Mouse (Mus musculus): ENCODE measurements at regions not wholly inside any gene's neighbourhood (a gene's known extent, or its start where the extent isn't known, plus 50 kb on each side); places are given as distances from the start of the nearest gene placed in this dataset.

- no peak for ATAC-seq (replicated peaks in 1 of 2; ENCODE audit: insufficient read depth in 1 of 2, low FRiP score in 2 of 2, low TSS enrichment in 1 of 2, low read depth in 1 of 2, poor library complexity in 2 of 2, severe bottlenecking in 2 of 2)
These were observed 737.6 kb upstream of the Sox9 start for GRCm38 (mm10) chr11:112044455-112044854.

GRCm38 (mm10) chr11:112045353-112045752 lies 736.7 kb upstream of the Sox9 start:
- no peak for ATAC-seq (replicated peaks in 1 of 2; ENCODE audit: insufficient read depth in 1 of 2, low FRiP score in 2 of 2, low TSS enrichment in 1 of 2, low read depth in 1 of 2, poor library complexity in 2 of 2, severe bottlenecking in 2 of 2)

GRCm38 (mm10) chr11:112050362-112050761 lies 731.7 kb upstream of the Sox9 start:
- no peak for ATAC-seq (replicated peaks in 1 of 2; ENCODE audit: insufficient read depth in 1 of 2, low FRiP score in 2 of 2, low TSS enrichment in 1 of 2, low read depth in 1 of 2, poor library complexity in 2 of 2, severe bottlenecking in 2 of 2)

- no peak for ATAC-seq (replicated peaks in 1 of 2; ENCODE audit: insufficient read depth in 1 of 2, low FRiP score in 2 of 2, low TSS enrichment in 1 of 2, low read depth in 1 of 2, poor library complexity in 2 of 2, severe bottlenecking in 2 of 2)
These were observed 726.4 kb upstream of the Sox9 start for GRCm38 (mm10) chr11:112055591-112055990.

DNA sequence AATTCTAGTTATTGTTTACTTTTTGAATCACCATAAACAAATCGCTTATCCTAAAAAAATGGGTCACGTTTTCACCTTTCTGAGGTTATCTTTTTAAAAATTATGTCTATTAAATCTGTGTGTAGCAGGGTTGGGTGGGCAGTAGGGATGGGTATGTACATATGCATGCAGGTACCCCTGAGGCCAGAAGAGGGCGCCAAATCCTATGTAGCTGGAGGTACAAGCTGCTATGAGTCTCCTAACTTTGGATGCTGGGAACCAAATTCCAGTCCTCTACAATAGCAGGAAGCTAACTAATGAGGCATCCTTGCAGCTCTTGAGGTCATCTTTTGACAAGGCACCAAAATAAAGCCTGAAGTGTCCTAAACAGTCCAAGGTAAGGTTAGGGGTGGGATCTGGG lies 714.8 kb upstream of the Sox9 start:
- no peak for ATAC-seq (replicated peaks in 1 of 2; ENCODE audit: insufficient read depth in 1 of 2, low FRiP score in 2 of 2, low TSS enrichment in 1 of 2, low read depth in 1 of 2, poor library complexity in 2 of 2, severe bottlenecking in 2 of 2)

GRCm38 (mm10) chr11:112068821-112069220 lies 713.2 kb upstream of the Sox9 start:
- no peak for ATAC-seq (replicated peaks in 1 of 2; ENCODE audit: insufficient read depth in 1 of 2, low FRiP score in 2 of 2, low TSS enrichment in 1 of 2, low read depth in 1 of 2, poor library complexity in 2 of 2, severe bottlenecking in 2 of 2)

DNA sequence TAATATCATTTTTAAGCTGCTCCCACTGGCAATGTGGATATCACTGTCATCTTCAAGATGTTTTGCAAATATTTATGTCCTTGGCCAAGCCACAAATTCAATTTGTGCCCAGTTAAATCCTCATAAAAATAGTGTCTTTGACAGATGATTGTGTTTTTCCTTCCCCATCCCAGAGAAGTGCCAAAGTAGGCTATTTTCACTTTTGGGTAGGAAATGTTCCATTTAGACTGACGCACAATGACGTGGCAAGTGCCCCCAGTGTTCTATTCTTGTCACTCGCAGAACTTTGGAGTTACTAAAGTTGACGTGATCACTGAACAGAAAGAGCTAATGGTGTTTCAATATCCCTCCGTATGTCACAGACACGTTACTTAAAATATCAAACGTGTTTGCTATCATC lies 710.5 kb upstream of the Sox9 start:
- no peak for ATAC-seq (replicated peaks in 1 of 2; ENCODE audit: insufficient read depth in 1 of 2, low FRiP score in 2 of 2, low TSS enrichment in 1 of 2, low read depth in 1 of 2, poor library complexity in 2 of 2, severe bottlenecking in 2 of 2)

DNA sequence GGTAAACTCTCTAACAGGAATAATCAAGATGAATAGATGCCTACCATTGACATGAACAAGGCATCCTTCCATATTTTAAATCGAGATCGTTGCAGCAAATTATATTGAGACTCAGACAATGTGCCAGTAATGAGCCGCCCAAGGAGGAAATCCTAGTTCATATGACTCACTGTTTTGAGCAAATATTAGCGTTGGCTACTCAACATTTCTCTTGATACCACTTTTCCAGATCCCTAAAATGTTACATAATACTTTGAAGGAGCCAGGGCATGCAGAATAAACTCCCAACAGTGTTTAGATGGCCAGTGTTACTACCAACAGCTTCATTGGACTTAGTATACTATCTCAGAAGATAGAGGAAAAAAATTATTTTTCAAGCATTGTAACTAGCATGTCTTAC lies 700.6 kb upstream of the Sox9 start:
- no peak for ATAC-seq (replicated peaks in 1 of 2; ENCODE audit: insufficient read depth in 1 of 2, low FRiP score in 2 of 2, low TSS enrichment in 1 of 2, low read depth in 1 of 2, poor library complexity in 2 of 2, severe bottlenecking in 2 of 2)

DNA sequence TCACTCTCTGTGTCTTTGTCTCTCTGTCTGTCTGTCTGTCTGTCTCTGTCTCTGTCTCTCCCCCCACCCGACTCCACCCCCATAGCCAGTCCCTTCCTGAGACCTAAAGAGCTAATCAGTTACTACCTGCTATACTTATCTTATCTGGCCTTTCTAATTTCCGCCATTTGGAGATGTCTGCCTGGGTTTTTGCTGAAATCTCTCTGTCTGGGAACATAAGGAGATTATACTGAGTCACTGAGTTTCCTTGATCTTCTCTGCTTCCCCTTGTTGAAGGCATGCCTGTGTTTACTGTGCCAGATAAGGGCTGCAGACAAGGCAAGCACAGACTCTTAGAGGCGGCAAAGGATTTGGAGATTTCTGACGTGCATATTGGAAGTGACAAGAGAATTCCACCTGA lies 699.0 kb upstream of the Sox9 start:
- no peak for ATAC-seq (replicated peaks in 1 of 2; ENCODE audit: insufficient read depth in 1 of 2, low FRiP score in 2 of 2, low TSS enrichment in 1 of 2, low read depth in 1 of 2, poor library complexity in 2 of 2, severe bottlenecking in 2 of 2)

- ATAC-seq (replicated peaks in 1 of 2; ENCODE audit: insufficient read depth in 1 of 2, low FRiP score in 2 of 2, low TSS enrichment in 1 of 2, low read depth in 1 of 2, poor library complexity in 2 of 2, severe bottlenecking in 2 of 2) = no peak
These were observed 689.9 kb upstream of the Sox9 start for GRCm38 (mm10) chr11:112092168-112092567.

DNA sequence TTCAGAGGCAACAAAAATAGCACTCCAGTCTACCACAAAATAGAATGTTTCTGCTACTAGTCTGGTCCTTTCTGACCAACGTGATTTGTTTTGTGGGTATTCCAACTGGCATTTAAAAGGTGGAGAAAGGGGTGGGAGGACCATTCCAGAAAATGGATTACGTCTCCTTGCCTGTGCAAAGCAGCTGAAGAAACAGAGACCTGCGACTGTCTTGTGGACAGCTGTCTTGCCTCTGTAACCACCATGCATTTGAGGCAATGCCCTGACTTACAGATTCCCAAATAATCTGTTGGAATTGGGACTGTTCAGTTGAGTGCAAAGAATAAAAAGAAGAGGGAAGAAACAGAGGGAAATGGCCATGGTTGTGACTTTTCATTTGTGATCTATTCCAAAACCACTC lies 687.0 kb upstream of the Sox9 start:
- no peak for ATAC-seq (replicated peaks in 1 of 2; ENCODE audit: insufficient read depth in 1 of 2, low FRiP score in 2 of 2, low TSS enrichment in 1 of 2, low read depth in 1 of 2, poor library complexity in 2 of 2, severe bottlenecking in 2 of 2)

DNA sequence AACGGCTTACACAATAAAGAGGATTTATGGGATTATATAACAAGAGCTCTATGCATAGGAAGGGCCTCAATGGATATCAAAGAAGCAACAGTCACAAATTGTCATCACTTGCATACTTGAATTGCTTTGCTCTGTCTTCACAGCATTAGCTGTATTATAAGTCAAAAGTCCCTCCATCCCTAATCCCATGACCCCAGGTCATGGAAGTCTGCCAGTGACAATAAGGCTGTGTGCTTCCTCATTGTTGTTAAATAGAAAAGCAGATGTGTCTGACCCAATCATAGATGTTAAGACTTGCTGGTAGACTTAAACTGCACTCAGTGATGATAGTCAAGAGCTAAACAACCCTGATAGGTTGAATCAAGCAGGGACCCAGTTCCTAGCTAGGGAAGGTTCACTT lies 683.9 kb upstream of the Sox9 start:
- no peak for ATAC-seq (replicated peaks in 1 of 2; ENCODE audit: insufficient read depth in 1 of 2, low FRiP score in 2 of 2, low TSS enrichment in 1 of 2, low read depth in 1 of 2, poor library complexity in 2 of 2, severe bottlenecking in 2 of 2)

GRCm38 (mm10) chr11:112103252-112103651 lies 678.8 kb upstream of the Sox9 start:
- ATAC-seq (replicated peaks in 1 of 2; ENCODE audit: insufficient read depth in 1 of 2, low FRiP score in 2 of 2, low TSS enrichment in 1 of 2, low read depth in 1 of 2, poor library complexity in 2 of 2, severe bottlenecking in 2 of 2) = no peak

- no peak for ATAC-seq (replicated peaks in 1 of 2; ENCODE audit: insufficient read depth in 1 of 2, low FRiP score in 2 of 2, low TSS enrichment in 1 of 2, low read depth in 1 of 2, poor library complexity in 2 of 2, severe bottlenecking in 2 of 2)
These were observed 675.1 kb upstream of the Sox9 start for GRCm38 (mm10) chr11:112106891-112107290.

DNA sequence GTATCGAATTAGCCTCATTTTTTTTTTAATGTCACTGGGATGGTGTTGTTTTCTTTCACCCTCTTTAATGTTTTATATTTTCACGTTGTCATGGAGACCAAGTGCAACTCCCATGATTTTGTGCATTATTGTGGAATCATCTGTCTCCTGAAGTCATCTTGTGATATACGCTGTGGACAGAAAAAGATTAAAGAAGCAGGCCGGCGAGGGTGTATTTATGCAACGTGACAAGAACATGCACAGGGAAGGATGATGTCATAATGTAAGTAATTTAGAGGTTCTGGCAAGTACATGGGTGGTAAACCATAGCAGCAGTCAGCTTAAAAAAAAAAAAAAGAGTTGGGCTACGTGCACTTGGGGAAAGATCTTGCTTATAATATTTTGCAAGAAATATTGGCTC lies 674.7 kb upstream of the Sox9 start:
- no peak for ATAC-seq (replicated peaks in 1 of 2; ENCODE audit: insufficient read depth in 1 of 2, low FRiP score in 2 of 2, low TSS enrichment in 1 of 2, low read depth in 1 of 2, poor library complexity in 2 of 2, severe bottlenecking in 2 of 2)

DNA sequence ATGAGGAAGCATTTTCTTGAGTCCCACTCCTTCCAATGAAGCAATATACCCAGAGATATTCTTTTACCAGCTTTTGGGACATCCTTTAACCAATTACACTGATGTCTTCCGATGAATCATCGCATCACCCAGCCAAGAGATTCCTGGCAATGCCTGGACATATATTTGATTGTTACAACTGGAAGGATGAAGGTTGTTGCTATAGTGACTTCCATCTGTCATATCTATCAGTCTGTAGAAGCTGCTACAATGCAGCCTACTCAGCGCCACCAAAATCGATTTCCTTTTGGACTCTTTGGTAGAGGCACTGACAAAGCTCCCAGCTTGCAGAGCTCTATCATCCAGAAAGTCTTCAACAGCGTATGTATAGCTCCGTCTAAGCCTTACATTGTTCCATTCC lies 661.0 kb upstream of the Sox9 start:
- no peak for ATAC-seq (replicated peaks in 1 of 2; ENCODE audit: insufficient read depth in 1 of 2, low FRiP score in 2 of 2, low TSS enrichment in 1 of 2, low read depth in 1 of 2, poor library complexity in 2 of 2, severe bottlenecking in 2 of 2)

DNA sequence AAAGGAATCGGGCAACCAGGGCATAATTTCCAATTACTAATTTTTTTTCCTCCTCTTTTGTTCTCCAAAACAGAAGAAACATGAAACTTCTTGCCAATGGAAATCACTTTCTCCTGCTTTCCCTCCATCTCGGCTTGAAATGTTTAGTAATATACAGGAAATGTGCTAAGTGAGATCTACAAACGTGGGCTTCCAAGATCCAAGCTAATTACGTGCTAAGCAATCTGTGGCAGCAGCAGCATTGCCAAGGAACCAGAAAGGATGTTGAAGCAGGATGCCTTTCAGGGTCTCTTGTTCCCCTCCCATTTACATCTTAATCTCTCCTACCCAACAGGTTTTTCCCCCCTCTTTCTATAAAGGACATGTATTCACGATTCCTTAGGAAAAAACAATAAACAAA lies 660.2 kb upstream of the Sox9 start:
- ATAC-seq (replicated peaks in 1 of 2; ENCODE audit: insufficient read depth in 1 of 2, low FRiP score in 2 of 2, low TSS enrichment in 1 of 2, low read depth in 1 of 2, poor library complexity in 2 of 2, severe bottlenecking in 2 of 2) = no peak

DNA sequence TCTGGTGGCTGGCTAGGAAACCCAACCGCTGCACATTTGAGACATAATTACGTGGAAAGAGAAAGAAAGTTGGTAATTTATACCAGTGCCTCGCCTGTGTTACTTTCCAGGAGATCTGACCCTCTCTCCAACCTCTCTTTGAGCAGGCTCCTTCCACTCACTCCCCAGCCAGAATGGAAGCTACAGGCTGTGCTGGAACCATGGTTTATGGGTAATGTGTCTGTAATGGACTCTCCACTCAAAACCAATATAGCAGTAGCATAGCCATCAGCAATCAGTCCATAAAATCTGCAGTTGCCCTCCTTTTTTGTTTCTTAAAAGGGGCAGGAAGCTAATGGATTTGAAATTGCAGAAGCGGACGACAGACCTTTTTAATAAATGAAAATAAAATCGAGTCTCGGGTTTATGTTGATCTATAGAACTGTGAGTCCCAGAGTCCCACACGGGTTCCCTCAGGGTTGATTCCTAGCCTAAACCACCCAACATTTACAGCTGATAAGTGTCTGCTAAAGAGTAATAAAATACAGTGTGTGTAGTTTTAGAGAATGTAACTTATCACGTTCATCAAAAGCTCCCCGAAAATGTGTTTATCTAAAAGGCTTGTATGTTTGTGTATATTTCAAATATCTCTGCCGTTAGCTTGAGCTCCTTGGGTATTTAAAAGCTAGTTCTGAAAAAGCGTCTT lies 656.6 kb upstream of the Sox9 start:
- ATAC-seq (replicated peaks in 1 of 2; ENCODE audit: insufficient read depth in 1 of 2, low FRiP score in 2 of 2, low TSS enrichment in 1 of 2, low read depth in 1 of 2, poor library complexity in 2 of 2, severe bottlenecking in 2 of 2) = no peak

- ATAC-seq (replicated peaks in 1 of 2; ENCODE audit: insufficient read depth in 1 of 2, low FRiP score in 2 of 2, low TSS enrichment in 1 of 2, low read depth in 1 of 2, poor library complexity in 2 of 2, severe bottlenecking in 2 of 2) = peak; percentile 68 to 78
These were observed 651.9 kb upstream of the Sox9 start for GRCm38 (mm10) chr11:112130090-112130489.
